Mouse (Mus musculus) gonadal fat pad, adult 2 months (tissue): ENCODE results near the gene Ephx3. TPM values are rescaled to one million over a fixed set of nuclear protein-coding genes. Genes with fewer than 3 reads are reported as not detected.

Experiments
- DNase-seq: peaks from one replicate; pipeline ENCODE4 v3.0.0-alpha.2; 2012; ENCODE audit warnings: low read depth
- polyA plus RNA-seq: library from polyadenylated mRNA; depleted of rRNA; stranded (reverse); fragments of >200 nt; gene quantifications from 2 replicates; pipeline ENCODE4 v1.2.3, GENCODE M21; 2012; rRNA removed

The Ephx3 gene
- polyA plus RNA-seq, 1 experiment: 2.6 TPM

DNA sequence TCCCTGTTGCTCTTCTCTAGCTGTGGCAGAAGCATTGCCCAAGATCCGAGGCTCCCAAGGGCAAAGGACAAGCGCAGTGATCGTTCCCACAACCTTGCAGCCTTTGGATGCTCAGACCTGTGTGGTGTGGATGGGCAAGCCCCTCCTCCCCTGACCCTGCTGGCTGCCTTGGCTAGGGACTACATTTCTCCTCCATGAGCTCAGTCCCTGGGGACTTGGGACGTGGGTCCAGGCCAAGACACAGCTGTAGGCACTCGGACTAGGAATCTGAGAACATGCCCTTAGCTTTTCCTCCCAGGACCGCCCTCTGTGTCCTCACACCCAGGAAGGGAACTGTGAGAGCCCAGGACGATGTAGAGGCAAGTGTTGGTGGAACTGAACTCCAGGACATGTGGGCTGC, 16.2 kb downstream of the Ephx3 start:
- DNase-seq: no peak

DNA sequence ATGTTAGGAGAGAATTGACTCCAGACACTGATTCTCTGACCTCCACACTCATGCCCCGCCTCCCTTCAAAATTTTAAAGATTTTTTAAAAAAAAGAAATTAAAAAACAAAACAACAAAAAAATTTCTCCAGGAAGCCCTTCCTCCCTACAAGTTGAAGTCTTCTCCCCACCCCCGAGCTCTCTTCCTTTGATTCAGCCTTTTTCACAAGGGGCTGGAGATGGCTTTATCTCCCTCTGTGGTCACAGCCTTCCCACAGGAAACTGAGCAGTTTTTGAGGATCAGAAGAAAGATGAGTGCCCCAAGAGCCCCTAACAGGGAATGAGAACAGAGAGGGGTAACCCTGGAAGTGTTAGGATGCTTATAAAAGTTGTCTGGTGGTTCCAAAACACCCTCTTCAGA, 16.9 kb downstream of the Ephx3 start:
- no peak for DNase-seq

GRCm38 (mm10) chr17:32169518-32170225, 19.7 kb downstream of the Ephx3 start:
- DNase-seq: no peak

DNA sequence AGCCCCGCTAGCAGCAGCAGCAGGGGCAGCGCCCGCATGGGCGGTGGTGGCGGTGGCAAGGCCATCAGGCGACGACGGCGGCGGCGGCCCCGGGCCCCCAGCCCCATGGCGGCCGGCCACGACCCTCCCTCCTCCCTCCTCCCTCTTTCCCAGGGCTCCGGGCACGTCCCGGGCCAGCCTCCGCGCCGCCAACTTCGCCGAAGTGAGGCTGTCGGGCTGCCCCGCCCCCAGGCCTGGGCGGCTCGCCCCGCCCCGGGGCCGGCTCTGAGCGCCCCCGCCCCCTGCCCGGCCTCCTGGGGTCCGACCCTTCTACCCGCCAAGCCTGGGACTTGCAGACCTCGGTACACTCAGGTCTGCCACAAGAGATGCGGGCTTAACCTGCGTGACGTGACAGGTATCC, 22.7 kb downstream of the Ephx3 start, which contains the start of gene Notch3:
TSS of gene Notch3 (minus strand) at position 166 of the 400 bp plus-strand sequence.
- no peak for DNase-seq

GRCm38 (mm10) chr17:32165803-32166595, 23.4 kb downstream of the Ephx3 start:
- DNase-seq: no peak

DNA sequence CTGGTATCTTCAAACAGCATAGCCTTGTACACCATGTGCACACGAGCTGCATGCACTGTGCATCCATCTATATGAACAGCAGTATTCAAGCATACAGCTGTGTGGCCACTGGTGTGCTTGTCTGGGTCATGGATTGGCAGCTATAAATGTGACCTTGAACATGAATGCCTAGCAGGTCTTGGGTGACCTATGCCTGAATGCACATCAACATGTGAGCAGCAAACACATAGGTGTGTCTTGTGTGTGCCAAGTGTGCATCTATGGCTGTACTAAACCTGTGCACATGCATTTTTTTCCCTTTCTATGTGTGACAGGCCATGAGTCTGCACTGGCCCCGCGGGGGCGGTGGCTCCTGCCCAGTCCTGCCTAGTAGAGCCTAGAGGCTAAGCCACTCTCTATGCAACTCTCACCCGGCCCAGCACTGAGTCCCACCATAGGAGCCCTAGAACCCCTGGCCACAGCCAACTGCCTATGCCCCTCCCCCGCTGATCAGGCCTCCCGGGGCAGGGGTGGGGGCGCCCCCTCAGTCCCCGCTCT, 24.0 kb downstream of the Ephx3 start:
- DNase-seq: no peak

DNA sequence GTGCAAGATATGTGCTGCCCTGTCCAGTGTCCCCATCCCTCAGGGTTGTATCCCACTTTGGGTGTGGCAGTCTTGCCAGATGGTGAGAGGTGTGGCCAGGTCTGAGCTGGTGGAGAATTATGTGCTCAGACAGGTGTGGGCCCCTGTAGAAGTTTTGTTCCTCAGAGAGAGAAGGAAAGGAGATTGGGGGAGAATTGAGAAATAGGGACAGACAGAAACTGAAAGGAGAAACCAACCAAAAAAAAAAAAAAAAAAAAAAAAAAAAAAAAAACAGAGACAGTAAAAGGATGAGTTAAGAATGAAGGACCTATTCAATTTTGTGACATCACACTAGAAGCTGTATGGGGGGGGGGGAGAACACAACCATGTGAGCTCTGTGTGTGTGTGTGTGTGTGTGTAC, 24.6 kb downstream of the Ephx3 start:
- no peak for DNase-seq

DNA sequence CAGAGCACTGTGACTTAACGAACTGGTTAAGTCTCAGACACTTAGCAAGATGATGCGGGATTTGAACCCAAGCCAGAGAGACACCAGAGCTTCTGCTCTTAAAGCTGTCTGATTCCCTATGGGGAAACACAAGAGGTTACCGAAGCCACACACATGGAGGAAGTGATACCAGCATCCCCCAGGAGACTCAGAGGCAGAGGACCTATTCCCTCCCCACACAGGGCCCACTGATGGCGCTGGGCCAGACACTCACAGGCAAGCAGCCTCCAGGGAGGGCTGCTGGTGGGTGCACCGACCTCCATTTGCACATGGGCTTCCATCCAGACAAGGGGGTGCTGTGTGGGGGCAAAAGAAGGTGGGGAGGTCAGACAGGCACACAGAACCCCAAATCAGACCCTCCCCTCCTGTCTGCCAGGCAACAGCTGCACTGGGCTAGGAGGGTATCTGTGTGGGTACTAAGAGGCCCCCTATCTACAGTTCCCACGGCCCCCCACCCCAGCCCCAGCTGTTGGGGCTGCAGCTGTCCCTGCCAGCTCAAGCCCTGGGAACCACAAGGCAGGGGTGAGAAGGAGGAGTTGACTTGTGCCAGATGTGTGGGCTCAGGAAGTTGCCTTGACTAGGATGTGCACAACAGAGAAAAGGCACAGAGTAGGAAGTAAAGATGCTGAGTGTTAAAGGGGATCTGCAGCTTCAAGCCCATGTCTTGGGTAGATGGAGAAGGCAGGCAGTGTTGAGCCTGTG, 25.3 kb downstream of the Ephx3 start:
- no peak for DNase-seq

- no peak for DNase-seq
Measured at GRCm38 (mm10) chr17:32162112-32162850, 27.1 kb downstream of the Ephx3 start.

GRCm38 (mm10) chr17:32160882-32161281, 28.5 kb downstream of the Ephx3 start:
- no peak for DNase-seq

DNA sequence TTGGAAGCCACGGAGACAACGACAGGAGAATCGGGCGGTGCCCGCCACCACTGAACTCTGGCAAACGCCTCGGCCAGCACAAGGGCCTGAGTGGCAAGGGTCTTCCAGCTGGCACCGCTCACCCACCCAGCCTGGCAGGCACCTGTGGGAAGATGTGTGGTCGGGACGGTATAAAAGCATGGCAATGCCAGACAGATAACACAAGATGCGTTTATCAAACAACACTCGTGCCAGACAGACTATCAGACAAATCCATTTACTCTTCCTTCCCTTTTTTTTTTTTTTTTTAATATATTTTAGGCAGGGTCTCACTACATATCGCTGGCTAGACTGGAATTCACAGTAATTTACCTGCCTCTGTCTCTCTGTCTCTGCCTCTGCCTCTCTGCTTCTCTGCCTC, 30.5 kb downstream of the Ephx3 start:
- no peak for DNase-seq

- DNase-seq: no peak
Measured at GRCm38 (mm10) chr17:32146718-32147117, 42.6 kb downstream of the Ephx3 start.

DNA sequence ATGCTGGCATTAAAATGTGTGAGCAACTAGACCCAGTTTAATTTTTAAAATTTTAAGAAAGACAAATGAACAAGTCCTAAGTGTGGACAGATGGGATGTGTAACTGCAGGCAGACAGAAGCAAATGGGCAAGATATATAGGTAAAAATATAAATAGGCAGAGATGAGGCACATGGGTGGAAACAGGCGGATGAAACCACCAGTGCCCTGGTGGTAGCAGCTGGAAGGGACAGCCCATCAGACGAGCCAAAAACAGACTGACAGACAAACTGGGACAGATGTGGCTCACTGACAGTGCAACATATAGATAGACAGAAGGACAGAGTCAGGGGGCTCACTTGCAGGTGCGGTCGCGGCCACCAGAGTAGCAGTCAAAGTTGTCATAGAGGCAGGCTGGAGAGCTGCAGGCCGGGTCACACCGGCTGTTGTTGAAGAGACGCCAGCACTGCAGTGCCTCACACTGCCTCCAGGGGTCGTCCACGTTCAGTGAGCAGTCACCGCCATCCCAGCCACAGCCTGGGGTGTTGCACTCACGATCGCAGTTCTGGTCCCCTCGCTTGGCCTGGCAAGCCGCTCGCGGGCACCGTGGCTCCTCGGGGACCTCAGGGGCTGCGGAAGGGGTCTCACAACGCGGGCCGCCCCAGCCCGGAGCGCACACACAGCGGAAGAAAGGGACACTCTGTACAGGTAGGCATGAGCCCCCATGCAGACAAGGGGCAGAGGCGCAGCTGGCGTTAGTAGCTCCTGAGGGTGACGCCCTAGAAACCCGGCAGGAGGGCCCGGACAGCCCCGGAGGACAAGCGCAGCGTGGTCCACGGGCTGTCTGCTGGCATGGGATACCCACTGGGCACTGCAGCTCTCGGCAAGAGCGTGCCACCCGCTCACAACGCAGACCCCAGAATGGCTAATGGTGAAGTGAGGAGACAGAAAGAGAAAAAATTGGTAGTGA, 46.2 kb downstream of the Ephx3 start:
- DNase-seq: no peak

- DNase-seq: no peak
Measured at GRCm38 (mm10) chr17:32142234-32142633, 47.1 kb downstream of the Ephx3 start.

Other genes starting within 250 kb of the Ephx3 start
- 8.1 and 9.0 TPM in 2 replicates for gene Rrp1b, start 153.4 kb downstream of the Ephx3 start, polyA plus RNA-seq
- 0.69 and 0.89 TPM in 2 replicates for gene Hsf2bp, start 153.2 kb downstream of the Ephx3 start, polyA plus RNA-seq
- gene Notch3, start 22.7 kb downstream of the Ephx3 start, polyA plus RNA-seq: 41.3 and 41.7 TPM in 2 replicates
- gene Brd4, start 95.2 kb upstream of the Ephx3 start, polyA plus RNA-seq: 15.0 and 29.4 TPM in 2 replicates
- gene Akap8, start 131.7 kb upstream of the Ephx3 start, polyA plus RNA-seq: 53.2 and 62.3 TPM in 2 replicates
- 114 TPM in 2 replicates for gene Akap8l, start 161.1 kb upstream of the Ephx3 start, polyA plus RNA-seq
- 22.8 and 32.6 TPM in 2 replicates for gene Wiz, start 199.9 kb upstream of the Ephx3 start, polyA plus RNA-seq
- 2.3 and 2.6 TPM in 2 replicates for gene Rasal3, start 214.0 kb upstream of the Ephx3 start, polyA plus RNA-seq
- gene Pglyrp2, start 234.6 kb upstream of the Ephx3 start, polyA plus RNA-seq: 0.56 and 0.69 TPM in 2 replicates